Mouse (Mus musculus) spleen, adult 18-20 months (tissue): ENCODE data around the gene Hlf.

Experiments
- DNase-seq, 2 experiments: peaks; one replicate each; pipeline ENCODE4 v3.0.0; 2022; ENCODE audit warnings: mixed read lengths in 2 of 2

Hlf gene

GRCm38 (mm10) chr11:90334816-90335215, 55.9 kb downstream of the Hlf start:
- no peak for DNase-seq

- DNase-seq, result no peak
These were observed 58.0 kb downstream of the Hlf start for GRCm38 (mm10) chr11:90332737-90333136.

- no peak for DNase-seq
These were observed 60.4 kb downstream of the Hlf start for GRCm38 (mm10) chr11:90330202-90330694.

GRCm38 (mm10) chr11:90326836-90327235, 63.9 kb downstream of the Hlf start:
- no peak for DNase-seq

GRCm38 (mm10) chr11:90326146-90326545, 64.5 kb downstream of the Hlf start:
- DNase-seq, result no peak

- no peak for DNase-seq
These were observed 66.1 kb downstream of the Hlf start for GRCm38 (mm10) chr11:90324597-90324996.

GRCm38 (mm10) chr11:90320922-90321321, 69.8 kb downstream of the Hlf start:
- no peak for DNase-seq

- DNase-seq, result peak in 1 of 2 experiments; percentile 26
These were observed 73.2 kb downstream of the Hlf start for GRCm38 (mm10) chr11:90317482-90317881.

- DNase-seq, result no peak
These were observed 76.1 kb downstream of the Hlf start for GRCm38 (mm10) chr11:90314606-90315005.

GRCm38 (mm10) chr11:90306993-90307392, 83.7 kb downstream of the Hlf start:
- DNase-seq, result peak in 1 of 2 experiments; percentile 46

GRCm38 (mm10) chr11:90306067-90306466, 84.6 kb downstream of the Hlf start:
- no peak for DNase-seq

GRCm38 (mm10) chr11:90294622-90295021, 96.1 kb downstream of the Hlf start:
- DNase-seq, result no peak

GRCm38 (mm10) chr11:90292766-90293165, 97.9 kb downstream of the Hlf start:
- no peak for DNase-seq

GRCm38 (mm10) chr11:90291156-90291555, 99.5 kb downstream of the Hlf start:
- DNase-seq, result no peak

- DNase-seq, result no peak
These were observed 104.0 kb downstream of the Hlf start for GRCm38 (mm10) chr11:90286550-90287154.
